Mouse (Mus musculus) ES-E14 (cell line): ENCODE measurements at regions not wholly inside any gene's neighbourhood (a gene's known extent, or its start where the extent isn't known, plus 50 kb on each side); places are given as distances from the start of the nearest gene placed in this dataset.

Experiments
- DNase-seq: peaks from one replicate; pipeline ENCODE4 v3.0.0-alpha.2; 2013; ENCODE audit warnings: low read depth, low spot score
- H3K27ac ChIP-seq: 2 replicates; pipeline ENCODE4 v1.5.1; 2012; ENCODE audit warnings: low read depth, mild to moderate bottlenecking, low read length, moderate library complexity, mixed read lengths; ENCODE audit not compliant: poor library complexity, insufficient read depth, severe bottlenecking
- H3K36me3 ChIP-seq: 2 replicates; pipeline ENCODE4 v1.6.1; 2012; ENCODE audit warnings: mild to moderate bottlenecking, low read length, moderate library complexity, mixed read lengths; ENCODE audit not compliant: control insufficient read depth, poor library complexity, insufficient read depth, severe bottlenecking
- H3K4me1 ChIP-seq, 2 experiments: fragments of 150-350 bp in 1 of 2; sonication (generic) in 1 of 2; 2 replicates each; pipeline ENCODE4 v1.6.1; 2012; ENCODE audit warnings: low read length in 2 of 2, mild to moderate bottlenecking in 1 of 2, mixed read lengths in 1 of 2; ENCODE audit not compliant: control insufficient read depth in 2 of 2, insufficient read depth in 2 of 2, poor library complexity in 1 of 2
- H3K4me3 ChIP-seq, 2 experiments: fragments of 150-350 bp in 1 of 2; sonication (generic) in 1 of 2; 2 replicates each; pipeline ENCODE4 v1.5.1; 2012; ENCODE audit warnings: low read length in 2 of 2, low read depth in 1 of 2, mild to moderate bottlenecking in 1 of 2, mixed read lengths in 1 of 2; ENCODE audit not compliant: insufficient read depth in 1 of 2, poor library complexity in 1 of 2, severe bottlenecking in 1 of 2
- H3K9ac ChIP-seq: 2 replicates; pipeline ENCODE4 v1.6.1; 2012; ENCODE audit warnings: low read depth, mild to moderate bottlenecking, low read length, mixed read lengths; ENCODE audit not compliant: poor library complexity, insufficient read depth, severe bottlenecking
- H3K9me3 ChIP-seq: fragments of 150-350 bp; sonication (generic); 2 replicates; pipeline ENCODE4 v1.6.1; 2012; ENCODE audit warnings: low read depth, mild to moderate bottlenecking, low read length; ENCODE audit not compliant: control insufficient read depth, insufficient read depth
- CHD2 ChIP-seq: IDR thresholded peaks from 2 replicates; pipeline ENCODE4 v1.6.1; 2014; ENCODE audit warnings: mild to moderate bottlenecking, low read depth, low read length, inconsistent platforms
- HCFC1 ChIP-seq: IDR thresholded peaks from 2 replicates; pipeline ENCODE4 v1.6.1; 2012; ENCODE audit warnings: low read length, inconsistent platforms, borderline replicate concordance; ENCODE audit not compliant: insufficient read depth
- MAFK ChIP-seq: IDR thresholded peaks from 2 replicates; pipeline ENCODE4 v1.6.1; 2014; ENCODE audit warnings: mild to moderate bottlenecking, low read depth, low read length, inconsistent platforms; ENCODE audit not compliant: insufficient read depth
- ZC3H11A ChIP-seq: IDR thresholded peaks from 2 replicates; pipeline ENCODE4 v1.6.1; 2012; ENCODE audit warnings: low read depth, mild to moderate bottlenecking, inconsistent platforms, low read length, borderline replicate concordance
- ZNF384 ChIP-seq: IDR thresholded peaks from 2 replicates; pipeline ENCODE4 v1.6.1; 2012; ENCODE audit warnings: low read depth, low read length, inconsistent platforms
- in situ Hi-C, 2 experiments: fragments of 600-800 bp; cut with MboI; formaldehyde crosslinking; loops; one replicate each; pipeline ENCODE4 v1.15.1; 2025; ENCODE audit warnings: low sequenced_read_pairs in 2 of 2, inconsistent platforms in 1 of 2; ENCODE audit not compliant: unreplicated experiment in 2 of 2

GRCm38 (mm10) chr8:117881414-117881973, 79.8 kb upstream of the Mphosph6 start:
- in situ Hi-C loops: no loop called here
- Histone ChIP-seq H3K36me3 (no peaks in the 10 kb centered on the region), H3K4me3 (no peak overlapping the region), H3K9me3 (no peaks in the 10 kb centered on the region), H3K4me1 (peaks cover 0 to 2% of the 10 kb centered on the region in 2 experiments; a peak in 1 of 4 replicates), H3K27ac (no peak overlapping the region), H3K9ac (no peak overlapping the region)
- no peak for TF ChIP-seq MAFK
- TF ChIP-seq HCFC1: no peak
- TF ChIP-seq ZNF384: no peak
- no peak for TF ChIP-seq CHD2
- TF ChIP-seq ZC3H11A: no peak
- no peak for DNase-seq

- H3K9me3 ChIP-seq: no peaks in the 10 kb centered on the region
- no peaks in the 10 kb centered on the region for H3K36me3 ChIP-seq
- peaks cover 0 to 2% of the 10 kb centered on the region in 2 experiments; a peak in 1 of 4 replicates for H3K4me1 ChIP-seq
- no peak for TF ChIP-seq MAFK
- TF ChIP-seq ZC3H11A: no peak; the same call in 1 of the 2 replicates
- no peak for TF ChIP-seq CHD2
- peak; percentile 94 for TF ChIP-seq ZNF384
- no peak for TF ChIP-seq HCFC1
- no peak overlapping the region for H3K9ac ChIP-seq
- peak; percentile 61 for DNase-seq
- H3K27ac ChIP-seq: no peak overlapping the region
- H3K4me3 ChIP-seq: peak overlapping the region in 1 of 2 experiments; percentile 34; a peak in 2 of 4 replicates
- in situ Hi-C loops: no loop called here
These were observed 78.7 kb upstream of the Mphosph6 start for GRCm38 (mm10) chr8:117880279-117880975.

- no peak for DNase-seq
- Histone ChIP-seq H3K27ac (no peak overlapping the region), H3K36me3 (no peaks in the 10 kb centered on the region), H3K4me3 (no peak overlapping the region), H3K9ac (no peak overlapping the region), H3K4me1 (no peaks in the 10 kb centered on the region), H3K9me3 (no peaks in the 10 kb centered on the region)
- in situ Hi-C loops: no loop called here
- no peak for TF ChIP-seq ZC3H11A
- no peak for TF ChIP-seq MAFK
- no peak for TF ChIP-seq HCFC1
- no peak for TF ChIP-seq CHD2
- TF ChIP-seq ZNF384: no peak
These were observed 71.9 kb upstream of the Mphosph6 start for GRCm38 (mm10) chr8:117873611-117874010.

DNA sequence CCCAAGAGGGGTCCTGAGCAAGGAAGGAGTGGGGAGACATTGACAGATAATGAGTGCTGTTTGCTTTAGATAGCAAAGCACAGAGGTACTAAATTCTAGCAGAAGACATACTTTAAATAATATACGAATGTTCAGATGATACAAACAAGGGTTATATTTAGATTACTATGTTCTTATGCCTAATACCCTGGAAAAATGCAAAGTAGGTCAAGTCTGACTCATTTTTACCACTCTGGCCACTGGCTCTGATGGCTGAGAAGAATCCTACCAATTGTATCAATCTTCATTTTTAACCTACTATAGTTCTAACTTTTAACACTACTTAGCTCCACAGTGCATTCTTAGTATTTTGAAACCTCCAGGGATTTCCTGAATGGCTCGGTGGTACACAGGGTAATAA, 65.4 kb upstream of the Mphosph6 start:
- H3K36me3 ChIP-seq: no peaks in the 10 kb centered on the region
- no peak for DNase-seq
- H3K27ac ChIP-seq: no peak overlapping the region
- H3K9ac ChIP-seq: no peak overlapping the region
- H3K4me1 ChIP-seq: no peaks in the 10 kb centered on the region
- in situ Hi-C loops: no loop called here
- no peak for TF ChIP-seq ZNF384
- TF ChIP-seq MAFK: no peak
- no peak for TF ChIP-seq ZC3H11A
- TF ChIP-seq CHD2: no peak
- TF ChIP-seq HCFC1: no peak
- no peak overlapping the region for H3K4me3 ChIP-seq
- H3K9me3 ChIP-seq: no peaks in the 10 kb centered on the region
